Mouse (Mus musculus): ENCODE measurements at regions not wholly inside any gene's neighbourhood (a gene's known extent, or its start where the extent isn't known, plus 50 kb on each side); places are given as distances from the start of the nearest gene placed in this dataset.

GRCm38 (mm10) chr11:93719141-93719540 lies 166.4 kb downstream of the Utp18 start:
- TF ChIP-seq CTCF (conservative IDR thresholded peaks at IDR 0.05; ENCODE audit: low read length) (no peak), NANOG (IDR thresholded peaks at IDR 0.05; ENCODE audit: borderline replicate concordance, low read length) (no peak)
